Mouse (Mus musculus) bone marrow macrophage, adult 2 months (primary cell): Measurements from ENCODE around the gene Mylk3.

Experiments used
- CTCF ChIP-seq: IDR thresholded peaks from 2 replicates; pipeline ENCODE4 v1.5.1; 2012; ENCODE audit warnings: low read depth, mild to moderate bottlenecking, low read length, moderate library complexity
- POLR2A ChIP-seq: IDR thresholded peaks from 2 replicates; pipeline ENCODE4 v1.6.1; 2012; ENCODE audit warnings: mild to moderate bottlenecking, low read depth, low read length, borderline replicate concordance

- TF ChIP-seq CTCF: no peak
- TF ChIP-seq POLR2A: no peak
Observed at GRCm38 (mm10) chr8:85339871-85340573, 46.1 kb downstream of the Mylk3 start.
